Mouse (Mus musculus): ENCODE measurements at regions not wholly inside any gene's neighbourhood (a gene's known extent, or its start where the extent isn't known, plus 50 kb on each side); places are given as distances from the start of the nearest gene placed in this dataset.

GRCm38 (mm10) chr7:69578958-69579810 lies 787.4 kb downstream of the Nr2f2 start:
- in situ Hi-C loops (cut with MboI, MseI) = no loop called here

GRCm38 (mm10) chr7:69577754-69578153 lies 788.8 kb downstream of the Nr2f2 start:
- in situ Hi-C loops (cut with MboI, MseI) = no loop called here

GRCm38 (mm10) chr7:69576596-69576995 lies 789.9 kb downstream of the Nr2f2 start:
- in situ Hi-C loops (cut with MboI, MseI) = no loop called here

- in situ Hi-C loops (cut with MboI, MseI) = no loop called here
These were observed 792.8 kb downstream of the Nr2f2 start for GRCm38 (mm10) chr7:69573730-69574129.

- in situ Hi-C loops (cut with MboI, MseI) = no loop called here
These were observed 793.7 kb downstream of the Nr2f2 start for GRCm38 (mm10) chr7:69572626-69573394.

- in situ Hi-C loops (cut with MboI, MseI) = no loop called here
These were observed 799.6 kb downstream of the Nr2f2 start for GRCm38 (mm10) chr7:69566949-69567348.

GRCm38 (mm10) chr7:69564432-69564831 lies 802.1 kb downstream of the Nr2f2 start:
- in situ Hi-C loops (cut with MboI, MseI) = no loop called here

- in situ Hi-C loops (cut with MboI, MseI) = no loop called here
These were observed 805.7 kb upstream of the Arrdc4 start for GRCm38 (mm10) chr7:69554776-69555175.

- in situ Hi-C loops (cut with MboI, MseI) = no loop called here
These were observed 804.9 kb upstream of the Arrdc4 start for GRCm38 (mm10) chr7:69553981-69554380.

- in situ Hi-C loops (cut with MboI, MseI) = no loop called here
These were observed 787.0 kb upstream of the Arrdc4 start for GRCm38 (mm10) chr7:69536072-69536471.

- in situ Hi-C loops (cut with MboI, MseI) = no loop called here
These were observed 764.9 kb upstream of the Arrdc4 start for GRCm38 (mm10) chr7:69513966-69514365.

GRCm38 (mm10) chr7:69510389-69510788 lies 761.3 kb upstream of the Arrdc4 start:
- in situ Hi-C loops (cut with MboI, MseI) = no loop called here

GRCm38 (mm10) chr7:69493062-69493930 lies 744.3 kb upstream of the Arrdc4 start:
- in situ Hi-C loops (cut with MboI, MseI) = no loop called here

GRCm38 (mm10) chr7:69490566-69491466 lies 741.8 kb upstream of the Arrdc4 start:
- in situ Hi-C loops (cut with MboI, MseI) = no loop called here

GRCm38 (mm10) chr7:69488630-69489029 lies 739.6 kb upstream of the Arrdc4 start:
- in situ Hi-C loops (cut with MboI, MseI) = no loop called here

GRCm38 (mm10) chr7:69487111-69487510 lies 738.1 kb upstream of the Arrdc4 start:
- in situ Hi-C loops (cut with MboI, MseI) = no loop called here

- in situ Hi-C loops (cut with MboI, MseI) = no loop called here
These were observed 735.5 kb upstream of the Arrdc4 start for GRCm38 (mm10) chr7:69484552-69484951.

All from regulatory T cell (primary cell).